Mouse (Mus musculus) limb, embryonic 13.5 days (tissue): Measurements from ENCODE around the gene Gm42906. TPM values are rescaled to one million over a fixed set of nuclear protein-coding genes. Genes with fewer than 3 reads are reported as not detected.

Source experiments
- ATAC-seq: fragments of 200-750 bp; cut with Nextera tagmentation; 2 replicates; pipeline ENCODE4 v1.8.0; 2017; ENCODE audit warnings: low read depth, moderate number of reproducible peaks, moderate TSS enrichment; ENCODE audit not compliant: low FRiP score
- H3K27ac ChIP-seq: fragments of 300-500 bp; sonication (generic); 2 replicates; pipeline ENCODE4 v1.5.1; 2015; ENCODE audit warnings: inconsistent platforms, mild to moderate bottlenecking, moderate library complexity
- H3K27me3 ChIP-seq: fragments of 300-500 bp; sonication (generic); 2 replicates; pipeline ENCODE4 v1.6.1; 2015; ENCODE audit warnings: mild to moderate bottlenecking, inconsistent platforms
- H3K36me3 ChIP-seq: fragments of 300-500 bp; sonication (generic); 2 replicates; pipeline ENCODE4 v1.6.1; 2015; ENCODE audit warnings: inconsistent platforms, mild to moderate bottlenecking, moderate library complexity
- H3K4me1 ChIP-seq: fragments of 300-500 bp; sonication (generic); 2 replicates; pipeline ENCODE4 v1.6.1; 2015; ENCODE audit warnings: inconsistent platforms
- H3K4me2 ChIP-seq: fragments of 300-500 bp; sonication (generic); replicated peaks from 2 replicates; pipeline ENCODE4 v1.6.1; 2015; ENCODE audit warnings: inconsistent platforms, mild to moderate bottlenecking, moderate library complexity
- H3K4me3 ChIP-seq: fragments of 300-500 bp; sonication (generic); 2 replicates; pipeline ENCODE4 v1.5.1; 2015; ENCODE audit warnings: moderate library complexity, mild to moderate bottlenecking, inconsistent platforms
- H3K9ac ChIP-seq: fragments of 300-500 bp; sonication (generic); 2 replicates; pipeline ENCODE4 v1.6.1; 2015; ENCODE audit warnings: mild to moderate bottlenecking, inconsistent platforms
- H3K9me3 ChIP-seq: fragments of 300-500 bp; sonication (generic); 2 replicates; pipeline ENCODE4 v1.6.1; 2016; ENCODE audit warnings: inconsistent platforms
- WGBS: fragments of 180-500 bp; shearing (Covaris S2); methylation state at CpG from one replicate; pipeline ENCODE4 v1.1.7; 2015; 5-methylcytosine and 5-hydroxymethylcytosine counted together
- polyA plus RNA-seq: library from polyadenylated mRNA; unstranded; fragments of >200 nt; fragmentation: Nextera tagmentation; extraction: Ambion mirVana; gene quantifications from 2 replicates; pipeline ENCODE4 v1.2.1, GENCODE M21; 2015

The Gm42906 gene
- polyA plus RNA-seq, 1 experiment from 2014 or later = not detected

GRCm38 (mm10) chr5:151246287-151246686 lies 181.7 kb downstream of the Gm42906 start:
- whole genome bisulfite sequencing = 86% methylated on average over 2 of the region's 2 CpGs
- no peaks in the 10 kb centered on the region for H3K27me3 ChIP-seq
- H3K4me3 ChIP-seq = no peak overlapping the region
- H3K9me3 ChIP-seq = no peaks in the 10 kb centered on the region
- no peak for ATAC-seq
- no peak overlapping the region for H3K9ac ChIP-seq
- H3K36me3 ChIP-seq = no peaks in the 10 kb centered on the region
- peaks cover 12% of the 10 kb centered on the region for H3K4me1 ChIP-seq
- H3K27ac ChIP-seq = no peak overlapping the region
- no peak overlapping the region for H3K4me2 ChIP-seq

DNA sequence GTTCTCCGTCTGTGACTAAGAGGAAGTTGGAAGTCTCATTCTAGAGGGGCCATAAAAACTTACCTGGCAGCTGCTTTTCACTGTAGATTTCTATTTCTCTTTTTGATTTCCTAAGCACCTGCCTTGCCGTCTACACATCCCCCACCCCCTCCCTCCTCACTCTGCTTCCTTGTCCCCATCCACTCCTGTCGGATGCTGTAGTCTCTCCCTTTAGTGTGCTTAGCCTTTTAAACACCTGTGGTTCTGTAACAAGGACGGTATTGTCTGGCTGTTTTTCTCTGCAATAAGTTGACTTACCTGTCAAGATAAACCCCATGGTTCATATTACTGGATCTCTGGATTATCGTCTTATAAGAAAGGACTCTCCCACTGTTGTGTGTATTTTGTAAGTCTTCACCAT lies 182.4 kb downstream of the Gm42906 start:
- no peak for ATAC-seq
- H3K4me2 ChIP-seq = no peak overlapping the region
- H3K9ac ChIP-seq = no peak overlapping the region
- no peaks in the 10 kb centered on the region for H3K27me3 ChIP-seq
- H3K27ac ChIP-seq = no peak overlapping the region
- H3K4me3 ChIP-seq = no peak overlapping the region
- H3K36me3 ChIP-seq = no peaks in the 10 kb centered on the region
- WGBS = 78% methylated on average over 5 of the region's 5 CpGs
- no peaks in the 10 kb centered on the region for H3K9me3 ChIP-seq
- H3K4me1 ChIP-seq = peaks cover 12% of the 10 kb centered on the region

DNA sequence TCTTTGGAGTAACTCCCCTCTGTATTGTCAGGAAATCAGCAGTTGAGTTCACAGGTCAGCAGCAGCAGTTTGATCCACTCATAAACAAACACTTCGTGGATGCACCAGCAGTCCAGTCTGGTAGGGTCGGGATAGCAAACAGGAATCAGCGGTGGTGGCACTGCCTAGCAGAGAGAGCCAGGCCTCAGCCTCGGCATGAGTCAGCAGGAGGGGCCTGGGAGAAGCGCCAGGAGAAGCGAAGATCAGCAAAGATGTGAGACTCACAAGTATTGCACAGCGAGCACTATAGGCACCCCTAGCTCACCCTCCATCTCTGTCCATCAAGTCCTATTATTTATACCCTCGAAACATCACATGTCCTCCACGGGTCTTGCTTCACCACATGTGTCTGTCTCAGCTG lies 189.2 kb downstream of the Gm42906 start:
- no peaks in the 10 kb centered on the region for H3K36me3 ChIP-seq
- 80% methylated on average over 9 of the region's 9 CpGs for WGBS
- H3K9ac ChIP-seq = no peak overlapping the region
- H3K4me3 ChIP-seq = no peak overlapping the region
- no peak overlapping the region for H3K27ac ChIP-seq
- no peak for ATAC-seq
- H3K27me3 ChIP-seq = peaks cover 14% of the 10 kb centered on the region
- H3K9me3 ChIP-seq = no peaks in the 10 kb centered on the region
- 0 out of 2 replicates have a peak, but pooled peaks cover 2% of the 10 kb centered on the region for H3K4me1 ChIP-seq
- no peak overlapping the region for H3K4me2 ChIP-seq

- 86% methylated on average over 5 of the region's 5 CpGs for WGBS
- H3K36me3 ChIP-seq = no peaks in the 10 kb centered on the region
- peaks cover 14% of the 10 kb centered on the region for H3K4me1 ChIP-seq
- ATAC-seq = no peak
- no peaks in the 10 kb centered on the region for H3K9me3 ChIP-seq
- H3K9ac ChIP-seq = no peak overlapping the region
- peaks cover 27% of the 10 kb centered on the region for H3K27me3 ChIP-seq
- no peak overlapping the region for H3K4me3 ChIP-seq
- no peak overlapping the region for H3K27ac ChIP-seq
- no peak overlapping the region for H3K4me2 ChIP-seq
Observed at GRCm38 (mm10) chr5:151236411-151236810, 191.6 kb downstream of the Gm42906 start.

GRCm38 (mm10) chr5:151233400-151234031 lies 194.4 kb downstream of the Gm42906 start, which contains the start of gene Stard13:
Gene Stard13, minus strand, starts transcription at chr5:151233836.
- H3K27ac ChIP-seq = no peak within 1 kb of the TSS
- H3K9me3 ChIP-seq = no peaks in the 10 kb centered on the region
- no peaks in the 10 kb centered on the region for H3K36me3 ChIP-seq
- H3K9ac ChIP-seq = peak within 1 kb of the TSS; percentile 74
- H3K4me3 ChIP-seq = peak within 1 kb of the TSS; percentile 59
- WGBS = under 1% methylated on average over 45 of the region's 49 CpGs
- H3K4me2 ChIP-seq = peak within 1 kb of the TSS; percentile 97
- peaks cover 27% of the 10 kb centered on the region for H3K27me3 ChIP-seq
- ATAC-seq = peak; percentile 65
- peaks cover 14% of the 10 kb centered on the region for H3K4me1 ChIP-seq

- no peak for ATAC-seq
- Histone ChIP-seq H3K27me3 (peaks cover 27% of the 10 kb centered on the region), H3K4me2 (peak overlapping the region; percentile 97), H3K27ac (no peak overlapping the region), H3K9ac (peak overlapping the region; percentile 74; the same call in 1 of the 2 replicates), H3K4me1 (peaks cover 14% of the 10 kb centered on the region), H3K36me3 (no peaks in the 10 kb centered on the region), H3K4me3 (peak overlapping the region; percentile 59), H3K9me3 (no peaks in the 10 kb centered on the region)
- WGBS = 25% methylated on average over 10 of the region's 13 CpGs
Observed at GRCm38 (mm10) chr5:151232576-151233299, 195.2 kb downstream of the Gm42906 start.

DNA sequence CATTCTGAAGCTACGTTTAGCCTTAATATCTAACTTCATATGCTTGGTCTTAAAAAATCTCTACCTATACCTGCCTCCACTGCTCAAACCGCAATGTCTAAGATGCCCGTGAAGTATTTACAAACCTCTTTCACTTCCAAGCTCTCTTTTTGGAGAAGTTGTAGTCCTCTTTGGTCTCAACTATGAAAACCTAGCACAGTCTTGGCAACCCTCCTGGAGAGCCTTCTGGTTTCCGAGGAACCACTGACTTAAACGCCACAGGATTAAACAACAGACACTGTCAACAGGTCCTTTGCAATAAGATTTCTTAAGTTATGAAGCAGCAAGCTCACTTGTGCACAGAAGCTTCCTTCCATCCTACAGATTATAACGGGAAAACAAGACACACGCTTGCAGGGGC lies 196.1 kb downstream of the Gm42906 start:
- Histone ChIP-seq H3K27me3 (peaks cover 27% of the 10 kb centered on the region), H3K4me1 (peaks cover 14% of the 10 kb centered on the region), H3K9me3 (no peaks in the 10 kb centered on the region), H3K9ac (no peak overlapping the region), H3K4me2 (no peak overlapping the region; the same call in 1 of the 2 replicates), H3K36me3 (no peaks in the 10 kb centered on the region), H3K4me3 (no peak overlapping the region), H3K27ac (no peak overlapping the region)
- 86% methylated on average over 7 of the region's 7 CpGs for WGBS
- ATAC-seq = no peak

DNA sequence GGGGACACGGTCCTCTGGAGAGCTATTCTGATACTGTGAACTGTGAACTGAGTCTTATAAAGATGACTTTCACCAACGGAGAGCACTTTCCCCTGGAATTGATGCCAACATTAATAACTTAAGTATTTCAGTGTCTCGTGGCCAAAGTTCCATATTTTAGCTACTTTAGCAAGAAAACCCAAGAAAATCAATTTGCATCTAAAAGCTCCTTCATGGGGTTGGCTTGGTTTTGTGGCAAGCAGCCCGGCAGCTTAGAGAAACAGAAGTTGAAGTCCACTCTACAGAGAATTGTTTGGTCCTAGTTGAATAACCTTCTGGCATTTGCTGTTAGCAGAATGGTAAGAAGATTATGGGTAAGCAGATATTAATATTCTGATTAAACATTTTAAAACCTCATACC lies 196.6 kb downstream of the Gm42906 start:
- Histone ChIP-seq H3K9me3 (no peaks in the 10 kb centered on the region), H3K27ac (no peak overlapping the region), H3K4me2 (no peak overlapping the region), H3K36me3 (no peaks in the 10 kb centered on the region), H3K27me3 (peaks cover 27% of the 10 kb centered on the region), H3K4me3 (no peak overlapping the region), H3K4me1 (peaks cover 14% of the 10 kb centered on the region), H3K9ac (no peak overlapping the region)
- no peak for ATAC-seq
- 71% methylated on average over 4 of the region's 4 CpGs for WGBS

- peaks cover 14% of the 10 kb centered on the region for H3K4me1 ChIP-seq
- no peak overlapping the region for H3K4me3 ChIP-seq
- no peak overlapping the region for H3K9ac ChIP-seq
- H3K27me3 ChIP-seq = peaks cover 25% of the 10 kb centered on the region
- ATAC-seq = no peak
- no peaks in the 10 kb centered on the region for H3K9me3 ChIP-seq
- H3K27ac ChIP-seq = no peak overlapping the region
- no peak overlapping the region for H3K4me2 ChIP-seq
- H3K36me3 ChIP-seq = no peaks in the 10 kb centered on the region
- WGBS = 81% methylated on average over 4 of the region's 4 CpGs
Observed at GRCm38 (mm10) chr5:151230427-151230826, 197.5 kb downstream of the Gm42906 start.

GRCm38 (mm10) chr5:151228367-151229005 lies 199.5 kb downstream of the Gm42906 start:
- no peak for ATAC-seq

DNA sequence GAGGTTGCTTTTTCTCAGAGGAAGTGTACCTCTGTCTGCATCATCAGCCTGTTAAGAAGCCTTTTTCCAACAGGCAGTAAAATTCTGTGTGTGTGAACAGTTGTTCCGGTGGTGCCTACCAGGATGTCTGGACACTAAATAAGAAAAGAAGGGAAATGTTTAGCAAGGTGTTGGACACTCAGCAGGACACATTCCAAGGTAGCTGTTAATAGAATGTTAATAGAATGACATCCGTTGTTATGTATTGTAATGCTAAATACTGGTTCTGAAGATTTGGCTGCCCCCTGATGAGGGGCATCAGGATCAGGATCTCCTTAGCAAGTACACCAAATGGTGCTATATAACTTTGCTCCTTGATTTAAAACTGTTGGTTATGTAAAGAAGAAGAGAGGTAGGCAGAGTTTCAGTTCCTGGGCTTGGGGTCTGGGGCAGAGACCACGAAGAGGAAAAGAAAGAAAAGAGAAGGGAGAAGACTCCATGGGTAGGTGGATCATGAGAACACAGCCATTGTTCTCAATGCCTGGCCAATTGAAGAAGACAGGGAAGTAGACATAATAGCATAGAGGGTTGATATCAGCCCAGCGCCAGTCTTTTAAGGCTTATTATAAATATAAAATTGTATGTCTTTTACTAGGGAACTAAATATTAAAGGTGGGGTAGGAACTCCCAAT lies 204.1 kb downstream of the Gm42906 start:
- H3K9me3 ChIP-seq = no peaks in the 10 kb centered on the region
- H3K4me1 ChIP-seq = peaks cover 7% of the 10 kb centered on the region
- no peak overlapping the region for H3K27ac ChIP-seq
- no peak overlapping the region for H3K4me2 ChIP-seq
- no peaks in the 10 kb centered on the region for H3K36me3 ChIP-seq
- no peak overlapping the region for H3K9ac ChIP-seq
- 45% methylated on average over 4 of the region's 4 CpGs for WGBS
- no peaks in the 10 kb centered on the region for H3K27me3 ChIP-seq
- no peak for ATAC-seq
- H3K4me3 ChIP-seq = no peak overlapping the region

More at GRCm38 (mm10) chr5:151228367-151229005, 199.5 kb downstream of the Gm42906 start:
- Histone ChIP-seq H3K4me3 (no peak overlapping the region), H3K4me2 (no peak overlapping the region), H3K9ac (no peak overlapping the region), H3K27me3 (peaks cover 13% of the 10 kb centered on the region), H3K9me3 (no peaks in the 10 kb centered on the region), H3K4me1 (peaks cover 12% of the 10 kb centered on the region), H3K36me3 (no peaks in the 10 kb centered on the region), H3K27ac (no peak overlapping the region)
- WGBS = 72% methylated on average over 13 of the region's 13 CpGs

DNA sequence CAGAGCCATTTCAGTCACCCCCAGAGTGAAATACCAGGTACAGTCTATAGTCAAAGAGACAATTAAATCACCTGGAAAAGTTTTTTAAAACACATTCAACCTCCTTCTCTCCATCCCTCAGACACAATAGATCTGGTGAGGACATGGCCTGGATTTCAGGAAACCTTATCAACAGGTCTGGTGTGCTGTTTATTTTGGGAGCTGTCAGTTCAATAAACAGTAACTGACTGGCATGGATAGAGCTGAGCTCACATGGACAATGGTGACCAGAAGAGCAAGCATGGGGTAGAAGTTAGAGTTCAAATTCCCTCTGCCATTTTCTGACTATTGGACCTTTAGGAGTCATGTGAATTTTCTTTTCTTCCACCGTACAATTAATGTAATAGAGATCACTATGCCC lies 205.2 kb downstream of the Gm42906 start:
- Histone ChIP-seq H3K4me2 (no peak overlapping the region), H3K27me3 (no peaks in the 10 kb centered on the region), H3K36me3 (no peaks in the 10 kb centered on the region), H3K9ac (no peak overlapping the region), H3K4me1 (peaks cover 11% of the 10 kb centered on the region), H3K9me3 (no peaks in the 10 kb centered on the region), H3K4me3 (no peak overlapping the region), H3K27ac (no peak overlapping the region)
- no peak for ATAC-seq
- WGBS = 89% methylated on average over 1 of the region's 1 CpGs
